Mouse (Mus musculus) midbrain, postnatal 0 days (tissue): ENCODE results near the gene Gtf3c6. TPM values are rescaled to one million over a fixed set of nuclear protein-coding genes. Genes with fewer than 3 reads are reported as not detected.
A peak's percentile ranks its signal among the peaks of the same experiment; 100 is the strongest.

Source experiments
- ATAC-seq: fragments of 200-750 bp; cut with Nextera tagmentation; 2 replicates; pipeline ENCODE4 v1.8.0; 2017; ENCODE audit warnings: moderate number of reproducible peaks, mild to moderate bottlenecking, moderate TSS enrichment, moderate library complexity; ENCODE audit not compliant: low FRiP score
- DNase-seq: peaks from one replicate; pipeline ENCODE4 v3.0.0-alpha.2; 2015; ENCODE audit warnings: low spot score
- H3K27ac ChIP-seq: fragments of 300-500 bp; sonication (generic); 2 replicates; pipeline ENCODE4 v1.5.1; 2014; ENCODE audit warnings: low read depth, mild to moderate bottlenecking, low read length, mixed read lengths
- H3K27me3 ChIP-seq: fragments of 300-500 bp; sonication (generic); 2 replicates; pipeline ENCODE4 v1.6.1; 2014; ENCODE audit warnings: low read length, control low read depth, mixed read lengths; ENCODE audit not compliant: insufficient read depth
- H3K36me3 ChIP-seq: fragments of 300-500 bp; sonication (generic); 2 replicates; pipeline ENCODE4 v1.6.1; 2014; ENCODE audit warnings: low read length, control low read depth, mixed read lengths; ENCODE audit not compliant: insufficient read depth
- H3K4me1 ChIP-seq: fragments of 300-500 bp; sonication (generic); 2 replicates; pipeline ENCODE4 v1.6.1; 2014; ENCODE audit warnings: mild to moderate bottlenecking, control low read depth, antibody characterized with exemption, low read length, mixed read lengths; ENCODE audit not compliant: insufficient read depth
- H3K4me2 ChIP-seq: fragments of 300-500 bp; sonication (generic); 2 replicates; pipeline ENCODE4 v1.6.1; 2014; ENCODE audit warnings: low read depth, mild to moderate bottlenecking, low read length, mixed read lengths; ENCODE audit not compliant: poor library complexity, severe bottlenecking
- H3K4me3 ChIP-seq: fragments of 300-500 bp; sonication (generic); 2 replicates; pipeline ENCODE4 v1.5.1; 2014; ENCODE audit warnings: low read depth, mild to moderate bottlenecking, low read length, moderate library complexity
- H3K9ac ChIP-seq: fragments of 300-500 bp; sonication (generic); replicated peaks from 2 replicates; pipeline ENCODE4 v1.6.1; 2014; ENCODE audit warnings: mild to moderate bottlenecking, low read length, moderate library complexity, mixed read lengths; ENCODE audit not compliant: poor library complexity, severe bottlenecking
- H3K9me3 ChIP-seq: fragments of 300-500 bp; sonication (generic); 2 replicates; pipeline ENCODE4 v1.6.1; 2016; ENCODE audit warnings: low read length, control low read depth
- CTCF ChIP-seq: IDR thresholded peaks from 2 replicates; pipeline ENCODE4 v1.5.1; 2016; ENCODE audit warnings: antibody characterized with exemption, mild to moderate bottlenecking
- WGBS: fragments of 180-500 bp; shearing (Covaris S2); extraction: QIAGEN DNeasy Blood & Tissue Kit; methylation state at CpG from one replicate; pipeline ENCODE4 v1.1.7; 2014; 5-methylcytosine and 5-hydroxymethylcytosine counted together
- polyA plus RNA-seq: library from polyadenylated mRNA; unstranded; fragments of >200 nt; fragmentation: Nextera tagmentation; extraction: Ambion mirVana; gene quantifications from 2 replicates; pipeline ENCODE4 v1.2.1, GENCODE M21; 2015
- total RNA-seq: library from RNA; depleted of rRNA; stranded (reverse); fragments of >200 nt; gene quantifications from 2 replicates; pipeline ENCODE4 v1.2.3, GENCODE M21; 2014

Gtf3c6 gene
- total and polyA plus RNA-seq, 2 experiments from 2014 or later = 28.9 to 56.2 TPM

- H3K4me2 ChIP-seq = peak overlapping the region; percentile 72
- peak overlapping the region; percentile 96 for H3K27ac ChIP-seq
- H3K4me1 ChIP-seq = no peaks in the 10 kb centered on the region; the same call in 1 of the 2 replicates
- DNase-seq (peak; percentile 81), ATAC-seq (peak; percentile 68)
- peaks cover 8% of the 10 kb centered on the region; the same call in 1 of the 2 replicates for H3K36me3 ChIP-seq
- peak overlapping the region; percentile 58 for H3K4me3 ChIP-seq
- no peak for TF ChIP-seq CTCF
- peak overlapping the region; percentile 86 for H3K9ac ChIP-seq
- H3K9me3 ChIP-seq = no peaks in the 10 kb centered on the region
- WGBS = 1% methylated on average over 5 of the region's 5 CpGs
- no peaks in the 10 kb centered on the region for H3K27me3 ChIP-seq
Observed at GRCm38 (mm10) chr10:40256716-40257115, 1.2 kb downstream of the Gtf3c6 start.

- 93% methylated on average over 6 of the region's 6 CpGs for WGBS
Observed at GRCm38 (mm10) chr10:40250969-40251368, 6.9 kb downstream of the Gtf3c6 start.

GRCm38 (mm10) chr10:40249625-40250024 lies 8.3 kb downstream of the Gtf3c6 start:
- DNase-seq = peak; percentile 55
- Histone ChIP-seq H3K36me3 (peaks cover 30% of the 10 kb centered on the region), H3K4me2 (no peak overlapping the region), H3K27me3 (no peaks in the 10 kb centered on the region), H3K4me1 (no peaks in the 10 kb centered on the region; the same call in 1 of the 2 replicates), H3K4me3 (no peak overlapping the region), H3K9ac (no peak overlapping the region), H3K9me3 (no peaks in the 10 kb centered on the region), H3K27ac (no peak overlapping the region)
- no peak for ATAC-seq
- 88% methylated on average over 9 of the region's 9 CpGs for WGBS
- TF ChIP-seq CTCF = peak; percentile 78

More at GRCm38 (mm10) chr10:40250969-40251368, 6.9 kb downstream of the Gtf3c6 start:
- no peak overlapping the region for H3K4me3 ChIP-seq
- DNase-seq (no peak), ATAC-seq (no peak)
- no peaks in the 10 kb centered on the region for H3K27me3 ChIP-seq
- H3K9me3 ChIP-seq = no peaks in the 10 kb centered on the region
- H3K9ac ChIP-seq = no peak overlapping the region
- no peak for TF ChIP-seq CTCF
- no peaks in the 10 kb centered on the region; the same call in 1 of the 2 replicates for H3K4me1 ChIP-seq
- H3K36me3 ChIP-seq = peaks cover 30% of the 10 kb centered on the region
- no peak overlapping the region for H3K4me2 ChIP-seq
- no peak overlapping the region for H3K27ac ChIP-seq

GRCm38 (mm10) chr10:40247166-40247716 lies 10.7 kb downstream of the Gtf3c6 start:
- Histone ChIP-seq H3K36me3 (peaks cover 33% of the 10 kb centered on the region), H3K4me1 (no peaks in the 10 kb centered on the region; the same call in 1 of the 2 replicates), H3K27ac (peak overlapping the region; percentile 79), H3K9me3 (no peaks in the 10 kb centered on the region), H3K27me3 (no peaks in the 10 kb centered on the region), H3K9ac (peak overlapping the region; percentile 46; the same call in 1 of the 2 replicates), H3K4me3 (peak overlapping the region; percentile 77), H3K4me2 (peak overlapping the region; percentile 57)
- ATAC-seq (peak; percentile 71), DNase-seq (no peak)
- 23% methylated on average over 11 of the region's 11 CpGs for WGBS
- no peak for TF ChIP-seq CTCF

- peak within 1 kb of the TSS; percentile 79 for H3K27ac ChIP-seq
- TF ChIP-seq CTCF = no peak
- H3K9ac ChIP-seq = peak within 1 kb of the TSS; percentile 46
- peaks cover 27% of the 10 kb centered on the region for H3K36me3 ChIP-seq
- peak; percentile 94 for DNase-seq
- peak within 1 kb of the TSS; percentile 77 for H3K4me3 ChIP-seq
- no peaks in the 10 kb centered on the region for H3K9me3 ChIP-seq
- WGBS = under 1% methylated on average over 54 of the region's 54 CpGs
- no peaks in the 10 kb centered on the region for H3K27me3 ChIP-seq
- peak; percentile 92 for ATAC-seq
- no peaks in the 10 kb centered on the region; the same call in 1 of the 2 replicates for H3K4me1 ChIP-seq
- peak within 1 kb of the TSS; percentile 57 for H3K4me2 ChIP-seq
Observed at GRCm38 (mm10) chr10:40246374-40247165, 11.3 kb downstream of the Gtf3c6 start, which contains the start of gene Rpf2. Gene Rpf2, minus strand, starts transcription at chr10:40247036.

GRCm38 (mm10) chr10:40237826-40238225 lies 20.1 kb downstream of the Gtf3c6 start:
- no peak overlapping the region for H3K9ac ChIP-seq
- no peaks in the 10 kb centered on the region for H3K27me3 ChIP-seq
- ATAC-seq (no peak), DNase-seq (no peak)
- H3K4me2 ChIP-seq = no peak overlapping the region
- no peak overlapping the region for H3K4me3 ChIP-seq
- no peaks in the 10 kb centered on the region for H3K4me1 ChIP-seq
- WGBS = over 99% methylated on average over 5 of the region's 5 CpGs
- H3K36me3 ChIP-seq = peaks cover 23% of the 10 kb centered on the region
- no peak overlapping the region for H3K27ac ChIP-seq
- no peaks in the 10 kb centered on the region for H3K9me3 ChIP-seq
- TF ChIP-seq CTCF = no peak
